Mouse (Mus musculus) erythroblast, adult 5-6 weeks (primary cell): ENCODE measurements around the gene Ripply1. TPM values are rescaled to one million over a fixed set of nuclear protein-coding genes. Genes with fewer than 3 reads are reported as not detected.

Source experiments
- ATAC-seq: replicated peaks from 2 replicates; pipeline ENCODE4 v1.8.0; 2016; ENCODE audit warnings: moderate number of reproducible peaks, mild to moderate bottlenecking, moderate TSS enrichment, inconsistent platforms; ENCODE audit not compliant: poor library complexity, low FRiP score, severe bottlenecking
- total RNA-seq, 2 experiments: library from RNA; stranded (forward) in 1 of 2; stranded (reverse) in 1 of 2; fragments of 150-400 nt in 1 of 2; fragments of 200-764, 138-1000 nt in 1 of 2; gene quantifications; 2 replicates each; pipeline versions ENCODE4 v1.2.3 to v1.2.4; 2015 to 2017; ENCODE audit warnings: low replicate concordance in 2 of 2

Gene Ripply1
- total RNA-seq (2015; ENCODE audit: low replicate concordance) (not detected in 2 replicates), total RNA-seq (2017; ENCODE audit: low replicate concordance) (not detected in 2 replicates)

DNA sequence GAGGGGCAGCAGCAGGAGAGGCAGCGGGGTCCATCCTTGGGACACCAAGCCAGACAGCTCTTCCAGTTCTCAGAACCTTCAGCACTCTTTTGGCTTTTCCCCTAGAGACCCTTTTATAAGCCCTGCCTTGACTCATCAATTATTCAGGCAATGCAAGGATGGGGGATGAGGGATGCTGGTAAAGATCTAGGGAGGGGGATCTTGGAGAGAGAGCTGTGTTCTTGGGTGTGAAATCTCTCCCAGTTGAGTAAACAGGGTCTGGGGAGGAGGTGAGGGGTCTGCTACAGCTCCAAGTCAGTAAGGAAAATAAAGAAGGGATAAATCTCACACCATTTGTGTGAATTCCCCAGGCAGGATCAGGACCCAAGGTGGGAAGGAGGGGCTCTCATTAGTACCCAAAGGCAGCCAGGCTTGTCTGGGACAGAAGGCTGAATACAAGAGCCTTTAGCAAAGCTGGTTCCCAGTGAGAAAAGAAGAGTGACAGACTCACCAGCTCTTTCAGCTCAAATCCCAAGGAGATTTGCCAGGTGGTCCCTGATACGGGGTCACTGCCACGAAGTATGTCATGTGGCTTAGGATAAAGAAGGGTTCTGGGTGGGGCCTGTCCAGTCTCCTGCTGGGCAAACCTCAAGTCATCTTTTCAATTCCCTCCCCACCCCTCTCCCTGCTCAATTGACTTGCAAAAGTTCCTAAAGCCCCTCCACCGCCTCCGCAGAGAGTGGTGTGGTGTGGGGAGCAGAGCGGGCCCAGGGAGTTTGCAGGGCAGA, at the start of gene Ripply1:
Gene Ripply1 (minus strand): TSS at position 76 of the 767 bp plus-strand sequence.
- ATAC-seq, result no peak

DNA sequence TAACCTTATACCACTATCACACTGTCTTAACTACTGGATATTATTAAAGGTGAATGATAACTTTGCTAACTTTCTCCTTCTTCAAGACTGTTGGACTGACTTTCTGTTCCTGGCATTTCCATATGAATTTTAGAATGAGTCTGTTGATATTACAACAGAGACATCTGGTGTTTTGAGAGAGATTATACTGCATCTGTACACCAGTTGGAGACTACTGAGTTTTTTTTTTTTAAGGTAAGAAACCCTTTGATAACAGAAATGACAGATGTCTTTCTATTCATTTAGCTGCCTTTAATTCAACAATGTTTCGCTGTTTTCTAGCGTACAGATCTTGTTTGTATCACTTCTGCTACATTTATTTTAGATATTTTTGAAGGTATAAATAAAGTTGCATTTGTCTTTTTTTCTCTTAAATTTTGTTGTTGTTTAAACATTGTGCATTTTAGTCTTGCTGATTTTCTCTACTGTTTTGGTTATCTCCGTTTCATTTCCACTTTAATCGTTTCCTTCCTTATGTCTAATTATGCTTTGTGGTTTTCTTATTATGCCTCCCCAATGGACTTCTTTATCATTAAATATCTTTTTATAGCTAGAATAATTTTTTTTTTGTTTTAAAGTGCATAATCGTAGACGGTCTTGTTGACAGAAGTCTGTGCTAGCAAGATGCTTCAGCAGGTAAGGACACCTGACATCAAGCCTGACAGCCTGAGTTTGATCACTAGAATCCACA, 46.4 kb upstream of the Ripply1 start:
- no peak for ATAC-seq

DNA sequence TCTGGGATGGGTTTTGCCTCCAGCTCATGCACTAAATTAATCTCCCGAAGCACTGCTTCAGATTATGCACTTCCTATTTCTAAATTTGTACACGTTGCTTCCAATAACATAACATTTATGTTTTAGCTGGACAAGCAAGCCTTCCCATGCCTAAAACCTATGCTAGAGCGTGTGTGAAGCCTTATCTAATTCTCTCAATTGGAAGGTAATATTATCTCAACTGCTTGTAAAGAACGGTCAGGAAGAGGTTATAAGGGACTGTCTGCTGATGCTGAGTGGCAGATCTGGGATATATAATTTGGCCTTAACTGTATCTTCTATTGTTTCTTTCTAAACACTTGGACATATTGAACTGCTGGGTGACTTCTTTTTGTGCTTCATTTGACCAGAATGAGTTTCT, 44.8 kb upstream of the Ripply1 start:
- no peak for ATAC-seq

DNA sequence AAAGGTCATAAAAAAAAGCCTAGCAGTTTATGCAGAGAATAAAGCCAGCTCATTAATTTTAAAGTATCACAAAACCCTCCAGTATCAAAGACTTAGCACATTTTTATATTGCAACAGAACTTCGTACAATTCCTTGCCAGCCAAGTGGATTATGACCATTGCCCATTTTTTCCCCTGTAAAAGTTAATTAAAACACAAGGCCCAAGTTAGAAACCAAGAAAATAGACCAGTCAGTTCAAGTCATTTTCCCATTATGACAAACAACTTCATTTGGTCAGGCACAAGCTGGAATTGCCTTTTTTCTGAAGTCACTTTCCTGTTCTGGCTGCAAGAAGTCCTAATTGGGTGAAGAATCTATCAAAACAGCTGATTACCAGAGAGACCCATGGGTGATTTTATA, 43.2 kb upstream of the Ripply1 start:
- no peak for ATAC-seq

DNA sequence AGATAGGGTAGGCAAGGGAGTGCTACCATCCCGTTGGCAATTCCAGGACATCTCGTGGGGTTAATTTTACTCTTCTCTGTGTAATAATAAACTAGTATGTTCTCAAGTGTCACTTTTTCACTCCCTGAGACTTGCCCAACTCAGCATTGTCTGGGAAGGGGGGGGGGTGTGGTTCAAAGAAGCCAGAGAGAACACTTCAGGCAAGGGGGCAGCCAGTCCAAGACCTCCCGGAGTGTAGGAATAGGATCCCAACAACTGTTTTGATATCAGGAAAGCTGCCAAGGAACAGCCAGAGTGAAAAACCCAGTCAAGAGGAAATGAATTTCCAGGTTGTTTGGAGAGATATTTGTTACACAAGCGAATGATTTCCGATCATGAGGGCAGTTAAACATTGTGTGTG, 33.0 kb upstream of the Ripply1 start:
- ATAC-seq, result no peak

DNA sequence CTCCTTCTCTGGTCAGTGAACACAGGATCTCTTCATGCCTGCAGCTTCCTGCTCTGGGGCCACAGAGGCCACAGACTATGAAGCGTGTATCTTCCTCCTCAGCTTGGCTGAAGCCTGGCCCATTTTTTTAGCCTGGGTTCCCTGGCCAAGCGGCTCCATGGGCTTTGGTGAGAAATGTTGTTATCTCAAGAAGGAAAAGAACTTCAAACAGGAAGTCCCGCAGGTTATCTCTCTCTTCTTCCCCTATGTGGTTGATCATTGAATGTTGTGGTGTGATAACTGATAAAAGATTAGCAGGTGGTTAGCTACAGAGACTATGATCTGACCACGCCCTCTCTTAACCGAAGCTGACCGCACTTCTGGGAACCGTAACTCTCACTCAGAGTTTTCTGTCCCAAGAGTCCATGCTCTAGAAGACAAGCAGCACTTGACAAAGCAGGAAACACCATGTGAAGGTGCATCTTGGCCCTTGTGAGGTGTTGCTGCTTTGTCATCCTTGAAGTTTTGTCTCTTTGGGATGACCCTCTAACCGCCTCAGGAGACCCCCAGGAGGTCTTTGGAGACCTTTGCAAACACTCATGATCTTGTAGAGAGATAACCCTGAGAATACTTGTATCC, 32.0 kb upstream of the Ripply1 start:
- ATAC-seq, result no peak; the same call in 1 of the 2 replicates

DNA sequence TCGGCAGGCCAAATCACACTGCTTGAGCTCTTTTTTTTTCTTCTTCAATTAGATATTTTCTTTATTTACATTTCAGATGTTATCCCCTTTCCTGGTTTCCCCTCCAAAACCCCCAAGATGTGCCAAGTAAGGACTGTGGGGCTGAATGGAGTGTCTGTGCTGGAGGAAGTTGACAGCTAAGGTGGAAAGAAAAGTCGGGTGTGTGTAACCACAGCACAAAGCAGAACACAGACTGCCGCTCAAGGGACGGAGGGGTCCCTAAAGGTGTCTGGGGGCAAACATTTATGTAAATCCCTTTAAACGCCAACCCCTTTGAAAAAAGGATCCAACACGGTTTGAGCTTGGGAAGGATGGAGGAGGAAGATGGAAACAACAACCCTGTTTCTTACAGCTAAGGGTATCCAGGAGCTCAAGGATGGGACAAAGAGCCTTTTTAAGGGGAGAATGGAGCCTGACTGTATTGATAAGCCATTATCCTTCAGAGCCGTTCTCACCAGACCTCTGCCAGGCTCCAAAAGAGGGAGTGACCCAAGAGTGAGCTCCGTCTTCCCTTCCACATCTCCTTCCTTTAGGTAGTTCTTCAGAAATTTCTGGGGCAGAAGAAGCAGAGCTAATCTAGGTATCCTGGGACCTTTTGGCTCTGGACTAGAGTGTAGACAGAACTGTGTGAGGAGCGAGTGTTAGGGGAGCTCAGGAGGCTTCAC, 31.3 kb upstream of the Ripply1 start:
- no peak for ATAC-seq

DNA sequence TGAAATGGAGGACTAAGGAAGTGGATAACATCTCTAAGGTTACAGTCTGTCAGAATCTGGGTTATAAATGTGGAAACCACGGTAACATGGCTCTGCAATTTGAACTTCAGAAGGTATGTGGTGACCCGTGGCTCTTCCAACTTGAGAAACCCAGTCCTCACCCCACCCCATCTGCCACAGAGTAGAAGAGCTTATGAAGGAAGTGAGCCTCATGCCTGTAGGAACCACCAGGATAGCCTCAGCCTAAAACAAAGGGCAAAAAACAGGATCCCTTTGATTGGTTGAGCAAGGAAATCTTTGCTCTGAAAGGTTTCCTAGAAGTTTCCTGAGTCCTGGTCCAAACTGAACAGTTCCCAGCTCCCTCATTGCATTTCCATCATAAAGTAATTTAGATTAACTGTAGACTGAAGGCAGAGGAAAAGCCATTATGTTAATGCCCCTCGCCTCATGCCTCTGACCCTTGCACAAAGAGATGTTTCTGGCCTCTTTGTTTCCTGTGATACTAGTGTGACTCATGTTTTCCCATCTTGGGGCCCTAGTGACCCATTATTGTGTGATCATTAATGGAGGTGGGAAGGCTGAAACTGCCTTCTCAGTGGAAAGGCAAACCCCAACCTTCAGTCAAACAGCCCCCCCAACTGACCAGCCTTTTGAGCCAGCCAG, 30.6 kb upstream of the Ripply1 start:
- no peak for ATAC-seq

DNA sequence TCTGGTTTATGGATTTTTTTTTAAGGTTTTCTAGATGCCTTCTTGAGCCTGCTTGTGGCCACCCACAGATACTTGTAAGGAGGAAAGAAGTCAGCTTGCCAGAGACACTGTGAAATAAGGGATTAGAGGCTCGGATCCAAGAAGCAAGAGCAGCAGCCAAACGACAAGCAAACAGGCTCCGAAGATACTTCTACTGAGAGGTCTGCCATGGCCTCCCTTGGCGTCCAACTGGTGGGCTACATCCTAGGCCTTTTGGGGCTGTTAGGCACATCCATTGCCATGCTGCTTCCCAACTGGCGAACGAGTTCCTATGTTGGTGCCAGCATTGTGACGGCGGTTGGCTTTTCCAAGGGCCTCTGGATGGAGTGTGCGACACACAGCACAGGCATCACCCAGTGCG, 26.3 kb upstream of the Ripply1 start:
- no peak for ATAC-seq

DNA sequence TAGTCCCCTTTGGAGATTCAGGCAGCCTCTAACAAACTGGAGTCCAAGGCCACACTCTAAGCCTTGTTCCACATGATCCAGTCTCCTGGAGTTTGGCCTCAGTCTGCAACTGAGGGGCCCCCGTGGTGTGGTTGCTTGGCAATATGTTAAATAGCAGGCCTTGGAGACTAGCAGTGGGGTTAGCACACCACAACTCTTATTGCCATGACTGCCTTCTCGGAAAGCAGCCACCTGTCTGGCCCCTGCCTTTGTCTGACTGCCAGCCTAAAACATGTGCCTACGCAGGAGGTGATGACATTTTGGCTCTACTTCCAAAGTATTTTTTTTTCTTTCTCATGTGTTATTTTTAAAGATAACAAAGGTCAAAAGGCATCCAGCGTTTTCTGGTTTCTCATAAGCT, 25.9 kb upstream of the Ripply1 start:
- no peak for ATAC-seq

DNA sequence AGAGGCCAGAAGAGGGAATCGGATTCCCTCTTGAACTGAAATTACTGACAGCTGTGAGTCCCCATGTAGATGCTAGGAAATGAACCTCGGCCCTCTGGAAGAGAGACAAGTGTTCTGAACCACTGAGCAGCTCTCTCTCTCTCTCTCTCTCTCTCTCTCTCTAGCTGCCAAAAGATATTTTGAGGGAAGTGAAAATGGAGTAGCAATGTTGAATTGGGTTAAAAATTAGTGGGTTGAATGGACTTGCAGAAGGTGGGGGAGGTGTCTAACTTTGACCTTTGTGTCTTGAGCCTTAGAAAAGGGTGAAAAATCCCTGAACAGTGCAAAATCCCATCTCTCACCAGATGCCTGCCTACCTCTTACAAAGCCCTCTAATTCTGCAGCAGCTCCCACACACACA, 25.2 kb upstream of the Ripply1 start:
- ATAC-seq, result no peak

DNA sequence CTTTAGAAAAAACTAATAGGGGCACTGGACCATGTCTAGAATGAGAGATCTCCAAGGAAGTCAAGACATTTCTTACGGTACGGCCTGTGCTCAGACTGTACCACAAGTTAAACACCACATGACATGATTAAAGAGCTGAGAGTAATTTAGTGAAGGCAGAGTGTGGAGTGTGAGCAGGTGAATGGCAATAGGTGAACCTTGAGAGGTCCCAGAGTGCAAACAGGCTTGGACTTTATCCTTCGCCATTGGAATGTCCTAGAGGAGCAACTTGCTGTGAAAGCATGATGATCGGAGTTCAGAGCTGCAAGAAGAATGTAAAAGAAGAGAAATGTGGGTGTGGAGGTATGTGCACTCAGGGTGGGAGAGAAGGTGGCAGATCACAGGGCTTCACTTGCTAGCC, 23.8 kb upstream of the Ripply1 start:
- ATAC-seq, result no peak

DNA sequence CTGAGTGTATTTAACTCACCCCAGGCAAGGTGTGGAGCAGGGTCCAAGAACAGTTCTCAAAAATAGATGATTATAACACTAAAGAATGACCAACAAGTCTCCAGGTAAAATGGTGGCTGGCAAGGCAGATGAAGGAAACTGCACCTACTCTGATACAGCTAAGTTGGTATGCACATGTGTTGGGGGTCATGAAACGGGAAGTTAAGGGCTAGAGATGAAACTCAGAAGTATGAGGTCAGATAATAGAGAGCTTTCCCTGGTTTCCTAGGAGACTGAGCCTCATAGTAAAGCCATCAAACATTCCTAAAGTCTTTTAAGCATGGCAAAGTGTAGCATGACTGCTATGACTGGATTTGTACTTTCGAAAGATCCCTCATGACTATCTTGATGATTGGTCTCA, 20.9 kb upstream of the Ripply1 start:
- no peak for ATAC-seq

DNA sequence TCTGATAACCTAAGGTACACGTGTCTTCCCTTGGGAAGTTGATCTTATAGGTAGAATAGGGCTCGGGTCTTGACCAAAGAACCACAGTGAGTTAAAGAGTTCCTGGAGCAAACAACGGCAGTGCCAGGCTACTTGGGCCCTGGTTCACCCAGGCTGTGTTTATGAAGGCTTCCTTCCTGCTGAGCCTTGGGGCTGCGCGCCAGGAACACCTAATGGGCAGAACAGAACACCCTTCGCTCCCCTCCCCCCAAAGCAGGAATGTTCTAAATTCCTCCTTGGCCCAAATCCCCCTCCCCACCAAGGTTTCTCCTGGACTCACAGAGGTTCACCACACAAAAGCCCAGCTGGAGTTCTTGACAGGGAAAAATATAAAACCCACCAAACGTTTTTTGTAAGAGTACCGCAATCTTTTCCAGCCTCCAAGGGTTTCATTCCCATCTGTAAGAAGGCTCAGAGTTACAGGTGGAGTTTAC, 18.3 kb upstream of the Ripply1 start, which contains the start of gene Cldn2:
Gene Cldn2 (plus strand): TSS at position 423 of the 473 bp plus-strand sequence.
- no peak for ATAC-seq

DNA sequence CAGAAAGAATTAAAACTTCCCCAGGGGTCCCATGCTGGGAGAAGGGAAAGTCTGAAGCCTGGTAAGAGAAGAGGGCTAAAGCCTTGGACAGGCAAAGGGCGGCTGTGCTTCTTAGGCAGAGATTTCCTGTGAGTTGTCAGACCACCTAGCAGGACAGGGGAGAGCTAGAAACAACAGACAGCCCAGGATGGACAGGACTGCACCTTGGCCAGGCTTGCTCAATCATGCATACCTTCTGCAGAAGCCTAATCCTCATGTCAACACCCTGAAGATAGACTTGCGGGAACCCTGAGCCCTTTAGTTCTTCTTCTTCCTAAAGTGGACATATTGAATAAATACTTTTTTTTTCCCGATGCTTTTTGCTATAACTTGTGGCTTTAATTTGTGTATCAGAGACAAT, 17.8 kb upstream of the Ripply1 start:
- no peak for ATAC-seq

DNA sequence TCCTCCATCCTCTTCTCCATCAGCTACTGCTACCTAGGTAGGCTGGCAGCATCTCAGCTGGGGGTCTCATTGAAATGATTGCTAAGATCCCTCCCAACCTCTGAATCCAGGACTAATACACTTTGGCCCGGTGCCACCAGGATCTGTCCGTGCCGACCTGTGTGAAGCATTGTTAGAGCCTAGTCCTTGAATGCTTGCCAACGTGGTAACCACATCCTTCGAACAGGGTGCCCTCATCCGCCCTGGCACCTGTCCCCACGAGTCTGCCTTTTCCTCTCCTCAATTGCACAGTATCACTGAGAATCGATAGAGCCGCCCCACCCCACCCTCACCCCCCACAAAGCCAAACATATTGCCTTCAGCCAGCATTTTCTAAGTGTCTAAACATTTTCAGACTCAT, 15.7 kb upstream of the Ripply1 start:
- ATAC-seq, result no peak

DNA sequence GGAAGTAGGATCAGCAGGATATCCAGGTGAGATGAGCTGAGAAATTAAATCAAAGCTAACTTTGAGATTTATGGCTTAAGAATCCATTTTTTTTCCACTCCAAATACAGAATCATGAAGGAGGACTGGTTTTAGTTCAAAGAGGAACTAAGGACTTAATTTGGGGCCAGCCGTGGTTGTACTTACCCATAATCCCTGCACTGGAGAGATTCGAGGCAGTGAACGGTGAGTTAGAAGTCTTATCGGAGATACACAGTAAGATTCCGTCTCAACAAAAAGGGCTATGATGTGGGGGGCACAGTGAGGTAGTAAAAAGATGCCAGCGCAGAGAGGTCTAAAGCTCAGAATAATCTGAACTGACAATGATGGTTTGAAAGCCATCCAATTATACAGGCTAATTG, 13.9 kb upstream of the Ripply1 start:
- ATAC-seq, result no peak

DNA sequence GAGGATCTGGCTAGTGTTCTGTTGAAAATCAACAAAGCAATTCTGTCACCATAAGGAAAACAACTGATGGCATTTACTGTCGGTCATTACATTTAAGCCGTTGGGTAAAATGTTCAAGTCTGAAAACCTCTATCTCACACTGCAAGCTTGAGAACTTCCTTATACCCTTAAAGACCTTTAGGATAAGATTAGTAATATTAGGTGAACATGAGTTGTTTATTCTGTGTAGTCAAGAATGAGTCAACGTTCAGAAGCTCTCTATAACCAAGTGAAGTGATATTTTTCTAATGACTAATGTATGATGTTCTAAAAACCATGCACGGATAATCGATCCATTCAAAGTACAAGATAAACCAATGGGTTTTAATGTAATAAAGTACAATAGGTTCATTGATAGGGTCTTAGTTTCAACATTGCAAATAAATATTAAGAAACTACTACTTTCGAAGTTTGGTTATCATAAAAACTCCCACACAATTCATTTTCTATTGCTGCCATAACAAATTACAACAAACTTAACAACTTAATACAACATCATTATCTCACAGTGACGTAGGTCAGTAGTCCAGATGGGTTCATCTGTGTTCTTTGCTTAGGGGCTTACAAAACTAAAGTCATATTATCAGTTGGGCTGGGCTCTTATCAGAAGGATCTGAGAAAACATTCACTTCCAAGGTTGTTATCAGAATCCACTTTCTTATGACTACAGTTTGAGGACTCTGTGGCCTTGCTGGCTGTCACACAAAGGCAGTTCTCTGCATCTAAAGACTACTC, 12.1 kb upstream of the Ripply1 start:
- no peak for ATAC-seq

DNA sequence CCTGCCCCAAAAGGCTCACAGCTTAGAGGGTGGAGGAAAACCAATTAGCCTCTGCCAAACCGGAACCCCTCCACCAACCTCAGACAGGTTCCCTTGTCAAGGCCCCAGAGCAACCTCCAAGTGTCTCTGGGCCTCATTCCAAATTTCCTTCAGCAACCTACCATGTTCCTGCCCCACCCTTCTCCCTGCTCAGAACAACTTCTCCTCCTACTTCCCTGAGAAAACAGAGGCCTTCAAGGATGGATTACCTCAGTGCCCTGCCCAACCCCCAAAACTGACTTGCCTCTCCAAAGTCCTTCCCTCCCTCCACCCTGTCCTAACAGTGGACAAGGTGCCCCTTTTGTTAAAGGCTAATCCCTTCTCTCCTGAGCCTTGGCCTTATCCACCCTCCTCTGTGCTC, 3.6 kb upstream of the Ripply1 start:
- ATAC-seq, result no peak
